Mouse (Mus musculus) small intestine, adult 2 months (tissue): ENCODE data around the gene Pacrg. TPM values are rescaled to one million over a fixed set of nuclear protein-coding genes. Genes with fewer than 3 reads are reported as not detected.

Experiments used
- H3K27ac ChIP-seq: fragments of 200-500 bp; 2 replicates; pipeline ENCODE4 v1.5.1; 2012; ENCODE audit warnings: low read depth, low read length, control low read depth, inconsistent platforms; ENCODE audit not compliant: insufficient read depth
- H3K27me3 ChIP-seq: fragments of 200-500 bp; 2 replicates; pipeline ENCODE4 v1.6.1; 2012; ENCODE audit warnings: mild to moderate bottlenecking, moderate library complexity, low read length, inconsistent platforms; ENCODE audit not compliant: control insufficient read depth, insufficient read depth
- H3K36me3 ChIP-seq: fragments of 200-500 bp; 2 replicates; pipeline ENCODE4 v1.6.1; 2012; ENCODE audit warnings: mild to moderate bottlenecking, low read length, control low read depth, inconsistent platforms; ENCODE audit not compliant: control insufficient read depth, insufficient read depth
- H3K4me1 ChIP-seq: fragments of 200-500 bp; 2 replicates; pipeline ENCODE4 v1.6.1; 2012; ENCODE audit warnings: low read length, inconsistent platforms, mixed read lengths; ENCODE audit not compliant: control insufficient read depth, insufficient read depth, insufficient read length
- H3K4me3 ChIP-seq: fragments of 200-500 bp; 2 replicates; pipeline ENCODE4 v1.5.1; 2012; ENCODE audit warnings: low read depth, mild to moderate bottlenecking, control low read depth, inconsistent platforms, low read length, moderate library complexity
- CTCF ChIP-seq: fragments of 200-500 bp; IDR thresholded peaks from 2 replicates; pipeline ENCODE4 v1.5.1; 2012; ENCODE audit warnings: low read depth, mild to moderate bottlenecking, control low read depth, inconsistent platforms, low read length, moderate library complexity, mixed read lengths; ENCODE audit not compliant: insufficient replicate concordance, insufficient read length; ENCODE audit errors: extremely low read depth
- POLR2A ChIP-seq: fragments of 200-500 bp; IDR thresholded peaks from 2 replicates; pipeline ENCODE4 v1.6.1; 2012; ENCODE audit warnings: low read depth, mild to moderate bottlenecking, control low read depth, inconsistent platforms, low read length, moderate library complexity
- WGBS: fragments of 180-500 bp; shearing (Covaris S2); methylation state at CpG from one replicate; pipeline ENCODE4 v1.1.7; 2018; 5-methylcytosine and 5-hydroxymethylcytosine counted together
- polyA plus RNA-seq: library from polyadenylated mRNA; depleted of rRNA; stranded (reverse); fragments of >200 nt; gene quantifications from 2 replicates; pipeline ENCODE4 v1.2.3, GENCODE M21; 2012

Pacrg gene
- polyA plus RNA-seq, 1 experiment = not detected

- TF ChIP-seq POLR2A (no peak), CTCF (no peak)
- Histone ChIP-seq H3K27me3 (no peaks in the 10 kb centered on the region), H3K36me3 (no peaks in the 10 kb centered on the region), H3K4me1 (no peaks in the 10 kb centered on the region), H3K4me3 (no peak overlapping the region), H3K27ac (no peak overlapping the region)
- 80% methylated on average over 13 of the region's 13 CpGs for WGBS
These were observed 213.6 kb downstream of the Pacrg start for GRCm38 (mm10) chr17:10626299-10627095.

- no peaks in the 10 kb centered on the region for H3K36me3 ChIP-seq
- H3K27me3 ChIP-seq = no peaks in the 10 kb centered on the region
- WGBS = 79% methylated on average over 6 of the region's 6 CpGs
- no peak overlapping the region for H3K27ac ChIP-seq
- H3K4me1 ChIP-seq = no peaks in the 10 kb centered on the region
- TF ChIP-seq CTCF (no peak), POLR2A (no peak)
- H3K4me3 ChIP-seq = no peak overlapping the region
These were observed 215.2 kb downstream of the Pacrg start for GRCm38 (mm10) chr17:10624699-10625424.

GRCm38 (mm10) chr17:10620621-10621020 lies 219.5 kb downstream of the Pacrg start:
- no peaks in the 10 kb centered on the region for H3K4me1 ChIP-seq
- TF ChIP-seq CTCF = no peak
- TF ChIP-seq POLR2A = no peak
- 61% methylated on average over 2 of the region's 2 CpGs for WGBS
- H3K27me3 ChIP-seq = no peaks in the 10 kb centered on the region
- no peaks in the 10 kb centered on the region for H3K36me3 ChIP-seq
- H3K4me3 ChIP-seq = no peak overlapping the region
- H3K27ac ChIP-seq = no peak overlapping the region

- H3K4me3 ChIP-seq = no peak overlapping the region
- WGBS = 81% methylated on average over 3 of the region's 3 CpGs
- H3K27ac ChIP-seq = no peak overlapping the region
- H3K27me3 ChIP-seq = no peaks in the 10 kb centered on the region
- no peak for TF ChIP-seq POLR2A
- TF ChIP-seq CTCF = no peak
- no peaks in the 10 kb centered on the region for H3K36me3 ChIP-seq
- H3K4me1 ChIP-seq = no peaks in the 10 kb centered on the region
These were observed 220.2 kb downstream of the Pacrg start for GRCm38 (mm10) chr17:10619881-10620280.

GRCm38 (mm10) chr17:10617656-10618055 lies 222.5 kb downstream of the Pacrg start:
- Histone ChIP-seq H3K36me3 (no peaks in the 10 kb centered on the region), H3K27ac (no peak overlapping the region), H3K4me1 (no peaks in the 10 kb centered on the region), H3K4me3 (no peak overlapping the region), H3K27me3 (no peaks in the 10 kb centered on the region)
- no peak for TF ChIP-seq POLR2A
- TF ChIP-seq CTCF = no peak
- WGBS = 49% methylated on average over 4 of the region's 4 CpGs

GRCm38 (mm10) chr17:10615611-10616010 lies 224.5 kb downstream of the Pacrg start:
- 87% methylated on average over 7 of the region's 7 CpGs for WGBS

GRCm38 (mm10) chr17:10614696-10615095 lies 225.4 kb downstream of the Pacrg start:
- Histone ChIP-seq H3K27ac (no peak overlapping the region), H3K27me3 (no peaks in the 10 kb centered on the region), H3K4me3 (no peak overlapping the region), H3K36me3 (no peaks in the 10 kb centered on the region), H3K4me1 (no peaks in the 10 kb centered on the region)
- TF ChIP-seq POLR2A (no peak), CTCF (no peak)
- WGBS = 73% methylated on average over 6 of the region's 6 CpGs

More at GRCm38 (mm10) chr17:10615611-10616010, 224.5 kb downstream of the Pacrg start:
- Histone ChIP-seq H3K36me3 (no peaks in the 10 kb centered on the region), H3K27me3 (no peaks in the 10 kb centered on the region), H3K27ac (no peak overlapping the region), H3K4me3 (no peak overlapping the region), H3K4me1 (no peaks in the 10 kb centered on the region)
- TF ChIP-seq POLR2A (no peak), CTCF (no peak)
